Mouse (Mus musculus) activated CD4-positive, CD25-positive, alpha-beta regulatory T cell, adult 9 weeks (primary cell): ENCODE data around the gene Abcc1. TPM values are rescaled to one million over a fixed set of nuclear protein-coding genes. Genes with fewer than 3 reads are reported as not detected.

Source experiments
- polyA plus RNA-seq: library from polyadenylated mRNA; unstranded; fragments of 100-300 nt; shearing (Covaris generic); gene quantifications from one replicate; pipeline ENCODE4 v1.2.1, GENCODE M21; 2017

Gene Abcc1
- 47.0 TPM for polyA plus RNA-seq

DNA sequence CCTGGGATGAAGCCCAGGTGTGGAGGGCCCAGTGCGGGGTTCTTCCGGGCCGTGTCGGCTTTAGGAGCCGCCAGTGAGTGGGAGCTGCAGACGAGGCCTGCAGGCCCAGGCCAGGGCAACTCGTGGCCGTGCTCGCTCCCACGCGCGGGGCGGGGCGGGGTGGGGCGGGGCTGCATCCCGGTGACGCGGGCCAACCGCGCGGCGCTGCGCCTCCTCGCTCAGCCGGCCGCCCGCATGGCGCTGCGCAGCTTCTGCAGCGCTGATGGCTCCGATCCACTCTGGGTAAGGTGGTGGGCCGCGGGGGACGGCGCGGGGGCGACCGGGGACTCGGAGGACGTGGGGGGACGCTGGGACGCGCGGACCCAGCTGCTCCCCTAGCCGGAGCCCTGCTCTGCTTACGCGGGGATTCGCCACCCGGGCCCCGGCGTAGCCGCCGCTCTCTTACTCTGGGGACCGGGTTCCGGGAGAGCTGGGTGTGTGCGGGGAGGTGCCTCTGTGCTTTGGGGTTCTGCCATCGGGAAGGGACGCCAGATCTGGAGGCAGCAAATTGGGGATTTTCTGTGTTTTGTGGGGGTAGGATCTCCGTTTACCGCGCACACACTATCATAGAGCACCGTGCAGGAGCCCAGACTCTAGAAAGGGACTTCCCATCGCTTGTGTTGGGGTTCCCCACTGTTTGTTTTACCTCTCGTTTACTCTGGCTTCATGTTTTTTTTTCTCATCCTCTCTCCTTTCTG, at the start of gene Abcc1:
Gene Abcc1 (plus strand): TSS at position 197 of the 737 bp plus-strand sequence.

GRCm38 (mm10) chr16:14316884-14317876, 44.2 kb upstream of the Abcc1 start, which contains the start of gene Fopnl:
Gene Fopnl, minus strand, starts transcription at chr16:14317405.

Other genes with a start within 250 kb of the Abcc1 start
- gene Nde1, start 198.3 kb upstream of the Abcc1 start, polyA plus RNA-seq: 105 TPM
- gene Marf1, start 198.2 kb upstream of the Abcc1 start, polyA plus RNA-seq: 6.9 TPM
- 0.06 TPM for gene Myh11, start 70.2 kb upstream of the Abcc1 start, polyA plus RNA-seq
- 110 TPM for gene Fopnl, start 44.2 kb upstream of the Abcc1 start, polyA plus RNA-seq
- gene A630010A05Rik, start 200.8 kb downstream of the Abcc1 start, polyA plus RNA-seq: not detected